Mouse (Mus musculus): ENCODE measurements around the gene Slc27a5.

- TF ChIP-seq POLR2A (IDR thresholded peaks at IDR 0.05; ENCODE audit: low read depth, low read length) (no peak), CTCF (IDR thresholded peaks at IDR 0.05; ENCODE audit: extremely low read depth, insufficient read length, insufficient replicate concordance, low read depth, low read length) (no peak)
These were observed 34.5 kb upstream of the Slc27a5 start for GRCm38 (mm10) chr7:13032541-13032940.
